Mouse (Mus musculus) heart, postnatal 0 days (tissue): ENCODE measurements around the gene Gm2a. TPM values are rescaled to one million over a fixed set of nuclear protein-coding genes. Genes with fewer than 3 reads are reported as not detected.
A peak's percentile ranks its signal among the peaks of the same experiment; 100 is the strongest.

Source experiments
- ATAC-seq: fragments of 200-750 bp; cut with Nextera tagmentation; 2 replicates; pipeline ENCODE4 v1.8.0; 2017; ENCODE audit warnings: low read depth, moderate number of reproducible peaks, moderate library complexity; ENCODE audit not compliant: insufficient read depth
- DNase-seq: peaks from one replicate; pipeline ENCODE4 v3.0.0-alpha.2; 2016; ENCODE audit warnings: low spot score
- H3K27ac ChIP-seq: fragments of 300-500 bp; sonication (generic); 2 replicates; pipeline ENCODE4 v1.5.1; 2014; ENCODE audit warnings: low read depth, mild to moderate bottlenecking
- H3K27me3 ChIP-seq: fragments of 300-500 bp; sonication (generic); 2 replicates; pipeline ENCODE4 v1.6.1; 2014; ENCODE audit warnings: low read length, mixed read lengths; ENCODE audit not compliant: control insufficient read depth, insufficient read depth
- H3K36me3 ChIP-seq: fragments of 300-500 bp; sonication (generic); replicated peaks from 2 replicates; pipeline ENCODE4 v1.6.1; 2014; ENCODE audit warnings: low read length, mixed read lengths; ENCODE audit not compliant: control insufficient read depth, insufficient read depth
- H3K4me1 ChIP-seq: fragments of 300-500 bp; sonication (generic); 2 replicates; pipeline ENCODE4 v1.6.1; 2014; ENCODE audit warnings: antibody characterized with exemption; ENCODE audit not compliant: control insufficient read depth, insufficient read depth
- H3K4me2 ChIP-seq: fragments of 300-500 bp; sonication (generic); 2 replicates; pipeline ENCODE4 v1.6.1; 2014; ENCODE audit warnings: low read depth, mild to moderate bottlenecking, low read length, moderate library complexity
- H3K4me3 ChIP-seq: fragments of 300-500 bp; sonication (generic); 2 replicates; pipeline ENCODE4 v1.5.1; 2014; ENCODE audit warnings: low read depth, low read length
- H3K9ac ChIP-seq: fragments of 300-500 bp; sonication (generic); replicated peaks from 2 replicates; pipeline ENCODE4 v1.6.1; 2014; ENCODE audit warnings: low read depth, low read length, mixed read lengths
- H3K9me3 ChIP-seq: fragments of 300-500 bp; sonication (generic); replicated peaks from 2 replicates; pipeline ENCODE4 v1.6.1; 2016; ENCODE audit warnings: low read length; ENCODE audit not compliant: control insufficient read depth
- CTCF ChIP-seq: IDR thresholded peaks from 2 replicates; pipeline ENCODE4 v1.5.1; 2016; ENCODE audit warnings: antibody characterized with exemption, control low read depth, low read depth
- EP300 ChIP-seq: IDR thresholded peaks from 2 replicates; pipeline ENCODE4 v1.6.1; 2016; ENCODE audit warnings: antibody characterized with exemption, low read depth
- WGBS: fragments of 180-500 bp; shearing (Covaris S2); extraction: QIAGEN DNeasy Blood & Tissue Kit; methylation state at CpG from one replicate; pipeline ENCODE4 v1.1.7; 2014; 5-methylcytosine and 5-hydroxymethylcytosine counted together
- polyA plus RNA-seq: library from polyadenylated mRNA; unstranded; fragments of >200 nt; fragmentation: Nextera tagmentation; extraction: Ambion mirVana; gene quantifications from 2 replicates; pipeline ENCODE4 v1.2.1, GENCODE M21; 2015
- total RNA-seq: library from RNA; depleted of rRNA; stranded (reverse); fragments of >200 nt; gene quantifications from 2 replicates; pipeline ENCODE4 v1.2.3, GENCODE M21; 2014; ENCODE audit warnings: low replicate concordance

Gm2a gene
- total and polyA plus RNA-seq, 2 experiments from 2014 or later = 17.2 to 26.9 TPM

- H3K27ac ChIP-seq = peak overlapping the region; percentile 95
Measured at GRCm38 (mm10) chr11:55076234-55076633, 21.7 kb upstream of the Gm2a start.

GRCm38 (mm10) chr11:55077331-55078231 lies 20.3 kb upstream of the Gm2a start, which contains the start of gene Ccdc69:
TSS of gene Ccdc69 (minus strand) at chr11:55078131.
- peaks cover 3% of the 10 kb centered on the region; the same call in 1 of the 2 replicates for H3K9me3 ChIP-seq
- peak within 1 kb of the TSS; percentile 89 for H3K4me2 ChIP-seq
- H3K9ac ChIP-seq = peak within 1 kb of the TSS; percentile 66
- no peak for TF ChIP-seq EP300
- TF ChIP-seq CTCF = no peak
- peak within 1 kb of the TSS; percentile 54 for H3K4me3 ChIP-seq
- peak; percentile 83 for DNase-seq
- under 1% methylated on average over 49 of the region's 50 CpGs for WGBS
- H3K36me3 ChIP-seq = no peaks in the 10 kb centered on the region
- no peaks in the 10 kb centered on the region for H3K27me3 ChIP-seq
- peak; percentile 83 for ATAC-seq
- H3K4me1 ChIP-seq = peaks cover 45% of the 10 kb centered on the region
- peak within 1 kb of the TSS; percentile 95 for H3K27ac ChIP-seq

More at GRCm38 (mm10) chr11:55076234-55076633, 21.7 kb upstream of the Gm2a start:
- TF ChIP-seq EP300 (no peak), CTCF (no peak)
- H3K9ac ChIP-seq = no peak overlapping the region; the same call in 1 of the 2 replicates
- peak overlapping the region; percentile 89 for H3K4me2 ChIP-seq
- 68% methylated on average over 5 of the region's 5 CpGs for WGBS
- peaks cover 45% of the 10 kb centered on the region for H3K4me1 ChIP-seq
- no peaks in the 10 kb centered on the region for H3K36me3 ChIP-seq
- H3K9me3 ChIP-seq = 0 out of 2 replicates have a peak, but pooled peaks cover 3% of the 10 kb centered on the region
- H3K27me3 ChIP-seq = no peaks in the 10 kb centered on the region
- ATAC-seq (no peak), DNase-seq (no peak)
- no peak overlapping the region for H3K4me3 ChIP-seq

GRCm38 (mm10) chr11:55078502-55078901 lies 19.4 kb upstream of the Gm2a start:
- Histone ChIP-seq H3K27me3 (no peaks in the 10 kb centered on the region), H3K9me3 (peaks cover 3% of the 10 kb centered on the region; the same call in 1 of the 2 replicates), H3K4me1 (peaks cover 37% of the 10 kb centered on the region), H3K4me3 (0 out of 2 replicates have a peak overlapping the region, but pooled peaks have one; percentile 54), H3K27ac (peak overlapping the region; percentile 95), H3K9ac (peak overlapping the region; percentile 66), H3K36me3 (no peaks in the 10 kb centered on the region), H3K4me2 (peak overlapping the region; percentile 89)
- DNase-seq = no peak
- no peak for ATAC-seq
- 27% methylated on average over 3 of the region's 3 CpGs for WGBS
- TF ChIP-seq CTCF = no peak
- no peak for TF ChIP-seq EP300

- Histone ChIP-seq H3K4me3 (no peak overlapping the region), H3K4me2 (no peak overlapping the region), H3K27me3 (no peaks in the 10 kb centered on the region), H3K9ac (no peak overlapping the region), H3K9me3 (peaks cover 3% of the 10 kb centered on the region; the same call in 1 of the 2 replicates), H3K4me1 (peaks cover 36% of the 10 kb centered on the region), H3K27ac (peak overlapping the region; percentile 95; the same call in 1 of the 2 replicates), H3K36me3 (no peaks in the 10 kb centered on the region)
- 50% methylated on average over 4 of the region's 4 CpGs for WGBS
- ATAC-seq = no peak
- no peak for DNase-seq
- TF ChIP-seq CTCF (no peak), EP300 (no peak)
Measured at GRCm38 (mm10) chr11:55079180-55079579, 18.7 kb upstream of the Gm2a start.

GRCm38 (mm10) chr11:55081206-55081605 lies 16.7 kb upstream of the Gm2a start:
- no peak overlapping the region for H3K4me3 ChIP-seq
- peaks cover 3% of the 10 kb centered on the region; the same call in 1 of the 2 replicates for H3K9me3 ChIP-seq
- H3K36me3 ChIP-seq = no peaks in the 10 kb centered on the region
- no peaks in the 10 kb centered on the region for H3K27me3 ChIP-seq
- no peak overlapping the region for H3K9ac ChIP-seq
- TF ChIP-seq EP300 (no peak), CTCF (no peak)
- WGBS = 94% methylated on average over 9 of the region's 9 CpGs
- no peak for DNase-seq
- H3K4me1 ChIP-seq = peaks cover 27% of the 10 kb centered on the region
- no peak for ATAC-seq
- H3K4me2 ChIP-seq = no peak overlapping the region
- no peak overlapping the region for H3K27ac ChIP-seq
